Mouse (Mus musculus) thymus, postnatal 4 days (tissue): ENCODE measurements around the gene Proca1.
A peak's percentile ranks its signal among the peaks of the same experiment; 100 is the strongest.

Experiments used
- DNase-seq: peaks from one replicate; pipeline ENCODE4 v3.0.0; 2021

Proca1 gene

DNA sequence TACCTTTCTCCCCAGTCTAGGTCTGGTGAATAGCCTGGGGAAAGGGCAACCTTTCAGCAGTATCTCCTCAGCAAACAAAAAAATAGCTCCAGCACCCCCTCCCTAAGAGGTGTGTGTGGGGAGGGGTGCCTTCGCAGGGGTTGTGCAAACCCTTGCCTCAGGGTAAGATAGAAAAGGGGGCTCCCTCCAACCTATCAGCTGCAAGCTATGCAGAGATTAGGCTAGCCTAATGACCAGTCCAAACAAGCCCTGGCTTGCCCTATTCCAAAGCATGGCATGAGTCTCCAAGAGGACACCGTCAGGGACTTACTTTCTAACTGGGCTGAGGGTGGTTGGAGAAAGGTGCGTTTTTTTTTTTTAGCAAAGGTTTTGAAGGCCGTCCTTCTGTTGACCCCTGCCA, 27.0 kb upstream of the Proca1 start:
- no peak for DNase-seq

DNA sequence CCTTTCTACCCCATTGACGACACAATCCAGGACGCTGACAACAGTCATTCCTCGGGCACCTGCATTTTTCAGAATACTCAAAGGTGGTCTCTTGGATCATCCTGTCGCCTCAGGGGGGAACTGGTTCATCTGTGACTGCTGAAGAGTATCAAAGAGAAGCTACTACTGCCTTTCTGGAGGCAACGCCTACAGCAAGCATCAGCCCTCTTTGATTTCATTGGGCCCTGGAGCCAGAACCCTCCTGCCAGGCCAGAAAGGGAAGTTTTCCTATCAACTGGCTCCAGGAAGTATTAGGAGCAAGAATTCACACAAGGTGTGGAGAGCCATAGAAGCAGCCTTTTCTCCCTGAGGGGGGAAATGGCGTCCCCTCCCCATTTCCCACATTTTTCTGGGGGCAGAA, 26.6 kb upstream of the Proca1 start:
- DNase-seq: no peak

DNA sequence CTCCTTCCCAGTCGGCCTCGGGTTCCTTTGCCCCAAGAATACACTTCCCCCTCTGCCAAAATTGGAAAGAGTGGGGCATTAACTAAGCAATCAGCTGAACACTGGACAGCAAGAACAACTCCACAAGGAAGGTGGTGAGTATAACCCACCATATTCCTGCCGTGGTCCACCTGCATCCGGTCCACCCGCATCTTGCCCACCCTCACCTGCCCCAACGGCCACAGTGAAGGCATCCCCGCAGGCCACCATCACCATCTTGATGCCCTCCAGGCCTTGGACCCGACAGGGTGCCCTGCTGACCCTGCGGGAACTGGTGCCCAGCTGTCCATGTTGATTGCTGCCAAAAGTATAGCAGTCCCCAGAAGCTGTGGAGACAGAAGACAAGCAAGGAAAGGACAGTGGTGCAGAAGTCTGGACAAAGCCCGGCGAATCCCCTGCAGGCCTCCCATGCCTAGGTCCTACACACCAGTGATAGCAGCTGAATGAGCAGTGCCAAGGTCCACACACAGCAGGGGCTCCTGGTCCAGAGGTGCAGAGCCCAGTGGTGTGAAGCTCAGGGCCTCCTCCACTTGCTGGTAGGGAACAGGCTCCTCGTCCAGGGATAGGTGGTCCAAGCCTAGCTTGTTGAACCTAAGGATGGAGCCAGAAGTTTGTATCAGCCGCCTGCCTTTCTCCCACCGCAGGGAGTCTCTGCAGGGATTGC, 25.8 kb upstream of the Proca1 start:
- no peak for DNase-seq

GRCm38 (mm10) chr11:78168541-78169468, 24.4 kb upstream of the Proca1 start:
- peak; percentile 79 for DNase-seq

GRCm38 (mm10) chr11:78170306-78170705, 22.9 kb upstream of the Proca1 start:
- no peak for DNase-seq

- DNase-seq: no peak
These were observed 21.9 kb upstream of the Proca1 start for GRCm38 (mm10) chr11:78171328-78171727.

DNA sequence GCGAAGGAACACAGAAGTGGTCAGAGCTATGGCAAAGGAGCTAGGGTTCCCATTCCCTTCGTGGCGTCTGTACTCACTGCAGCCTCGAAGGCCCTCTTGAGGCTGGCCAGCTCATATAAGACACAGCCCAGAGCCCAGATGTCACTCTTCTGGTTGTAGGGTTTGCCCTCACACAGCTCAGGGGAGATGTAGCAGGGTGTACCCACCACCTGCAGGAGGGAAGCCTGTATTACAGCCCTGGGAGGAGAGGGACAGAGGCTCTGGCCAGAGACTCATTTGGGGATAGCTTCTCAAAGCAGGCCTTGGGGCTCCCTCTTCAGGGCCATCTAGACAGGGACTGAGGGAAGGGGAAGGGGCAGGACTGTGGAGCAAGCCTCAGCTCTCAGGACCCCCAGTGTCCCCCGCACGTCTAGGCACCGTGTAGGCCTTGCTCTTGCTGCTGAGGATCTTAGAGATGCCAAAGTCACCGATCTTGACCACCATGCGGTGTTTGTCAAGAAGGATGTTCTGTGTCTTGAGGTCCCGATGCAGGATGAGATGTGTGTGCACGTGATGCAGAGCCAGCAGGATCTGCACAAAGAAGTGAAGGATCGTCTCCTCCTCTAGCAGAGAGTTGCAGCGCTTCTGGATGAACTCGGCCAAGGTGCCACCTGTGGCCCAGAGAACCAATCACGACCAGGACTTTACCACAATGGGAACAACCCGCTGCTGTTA, 21.0 kb upstream of the Proca1 start:
- peak; percentile 45 for DNase-seq

GRCm38 (mm10) chr11:78172748-78173383, 20.3 kb upstream of the Proca1 start:
- no peak for DNase-seq

DNA sequence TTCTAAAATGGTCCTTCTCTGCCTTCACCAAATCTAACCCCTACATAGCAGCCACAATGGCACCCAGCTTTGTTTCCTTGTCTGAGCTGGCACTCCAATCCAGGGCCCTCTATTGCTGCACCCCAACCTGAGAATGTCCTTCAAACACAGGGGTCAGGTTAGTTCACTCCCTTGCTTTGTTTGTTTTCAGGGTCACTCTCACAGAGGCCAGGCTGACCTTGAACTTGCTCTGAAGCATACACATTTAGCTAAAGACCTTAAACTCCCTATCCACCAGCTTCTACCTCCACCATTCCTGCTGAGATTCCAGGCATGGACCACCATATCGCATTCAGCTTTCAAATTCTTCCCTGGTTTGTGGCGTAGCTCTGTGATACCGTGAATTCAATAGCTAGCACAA, 18.7 kb upstream of the Proca1 start:
- DNase-seq: no peak

- DNase-seq: no peak
These were observed 17.3 kb upstream of the Proca1 start for GRCm38 (mm10) chr11:78175771-78176401.

GRCm38 (mm10) chr11:78176402-78176862, 16.8 kb upstream of the Proca1 start, which contains the start of the genes Nek8 and Tlcd1:
Gene Nek8, minus strand, starts transcription at chr11:78176675.
Gene Tlcd1, plus strand, starts transcription at chr11:78176711.
- DNase-seq: peak; percentile 97

DNA sequence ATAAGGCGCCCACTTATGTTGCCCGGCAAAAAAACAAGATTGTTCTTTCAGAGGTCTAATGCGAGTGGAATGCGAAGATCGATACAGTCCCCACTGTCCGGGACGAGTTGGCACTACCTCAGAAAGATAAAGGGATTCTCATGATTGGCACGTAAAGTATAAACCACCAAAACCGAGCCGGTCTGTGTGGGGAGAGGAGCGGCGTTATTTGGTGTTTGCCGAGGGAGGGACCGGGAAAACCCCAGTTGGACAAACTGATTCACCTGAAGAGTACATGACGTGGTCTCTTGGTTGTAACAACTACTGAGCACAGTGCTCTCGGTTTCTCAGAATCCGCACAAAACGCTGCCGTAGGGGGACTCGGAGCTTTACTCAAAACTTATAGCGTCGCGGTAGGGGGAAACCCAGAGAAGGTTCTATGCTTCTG, 16.3 kb upstream of the Proca1 start:
- DNase-seq: no peak

DNA sequence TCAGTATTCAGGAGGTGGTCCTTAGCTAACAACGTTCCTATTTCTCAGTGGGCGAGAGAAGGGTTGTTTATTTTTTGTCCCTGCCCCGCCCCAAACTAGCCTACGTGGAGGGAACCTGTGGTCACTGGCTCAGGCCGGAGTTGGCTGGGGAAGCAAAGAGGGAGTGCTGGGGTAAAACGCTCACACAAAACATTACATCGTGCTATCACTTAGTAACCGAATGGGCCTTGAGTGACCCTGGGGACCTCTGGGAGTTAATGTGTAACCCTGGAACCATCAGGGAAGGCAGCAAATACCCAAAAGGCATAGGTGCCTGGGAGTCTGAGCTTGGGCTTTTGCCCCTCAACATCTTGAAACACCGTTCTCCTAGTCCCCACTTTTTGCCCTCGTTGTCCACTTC, 15.8 kb upstream of the Proca1 start:
- DNase-seq: no peak

DNA sequence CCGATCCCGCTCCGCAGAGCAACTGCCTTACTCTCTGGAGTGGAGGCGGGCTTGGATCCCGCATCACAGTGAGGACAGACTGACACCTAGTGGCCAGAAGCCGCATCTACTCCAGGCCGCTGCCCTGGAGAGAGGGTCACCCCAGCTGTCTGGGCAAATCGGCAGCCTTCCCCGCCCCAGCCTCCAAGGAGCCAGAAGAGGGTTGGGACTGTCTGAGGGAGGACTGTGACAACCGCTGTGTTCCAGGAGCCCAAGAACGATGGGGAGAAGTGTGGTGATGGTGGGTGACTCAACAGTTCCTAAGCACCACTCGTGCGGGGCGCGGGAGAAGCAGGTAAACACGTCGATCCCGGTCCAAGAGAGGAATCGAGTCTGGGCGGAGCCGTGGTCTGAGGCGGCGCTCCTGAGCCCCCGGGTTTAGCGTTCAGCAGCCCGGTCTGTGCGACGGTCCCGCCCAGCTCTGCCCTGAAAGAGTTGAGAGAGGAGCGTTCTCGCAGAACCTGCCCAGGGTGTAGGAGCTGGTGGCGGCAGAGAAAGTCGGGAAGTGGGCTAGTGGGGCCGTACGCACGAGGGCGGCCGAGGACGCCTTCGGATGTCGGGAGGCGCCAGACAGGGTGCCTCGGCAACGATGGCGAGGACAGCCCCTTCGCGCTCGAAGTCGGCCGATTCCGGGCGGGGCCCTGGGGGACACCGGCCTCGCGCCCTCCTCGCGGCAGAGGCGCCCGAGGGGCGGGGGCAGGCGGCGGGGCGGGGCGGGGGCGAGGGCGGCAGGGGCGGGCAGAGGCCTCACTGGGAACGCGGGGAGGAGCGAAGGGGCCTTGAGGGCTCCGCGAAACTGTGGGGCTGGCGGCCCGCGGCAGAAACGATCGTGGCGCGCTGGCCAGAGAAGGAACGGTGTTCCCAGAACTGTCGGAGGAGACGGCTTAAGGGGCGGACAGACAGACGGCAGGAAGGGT, 15.0 kb upstream of the Proca1 start:
- peak; percentile 93 for DNase-seq

DNA sequence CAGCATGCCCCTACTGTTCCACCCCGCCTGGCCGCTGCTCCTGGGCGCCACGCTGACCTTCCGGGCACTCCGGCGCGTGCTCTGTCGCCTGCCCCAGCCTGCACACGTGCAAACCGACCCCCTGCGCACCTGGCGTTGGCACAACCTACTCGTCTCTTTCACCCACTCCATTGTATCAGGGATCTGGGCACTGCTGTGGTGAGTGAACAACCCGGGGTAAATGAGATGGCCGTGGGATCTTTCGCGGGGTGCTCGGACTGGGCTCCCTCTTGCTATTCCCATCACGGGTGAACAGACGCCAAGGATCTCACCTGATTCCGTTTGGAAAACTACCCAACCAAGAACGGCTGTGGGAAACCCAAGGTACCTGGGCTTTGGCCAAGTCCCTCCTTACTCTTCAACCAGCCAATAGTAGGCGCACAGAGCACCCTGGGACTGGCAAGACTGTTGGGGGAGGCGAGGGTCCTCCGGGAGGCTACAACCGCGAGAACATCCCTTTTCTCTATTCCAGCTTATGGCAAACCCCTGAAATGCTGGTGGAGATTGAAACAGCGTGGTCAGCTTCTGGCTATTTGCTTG, 14.2 kb upstream of the Proca1 start:
- DNase-seq: peak; percentile 55

DNA sequence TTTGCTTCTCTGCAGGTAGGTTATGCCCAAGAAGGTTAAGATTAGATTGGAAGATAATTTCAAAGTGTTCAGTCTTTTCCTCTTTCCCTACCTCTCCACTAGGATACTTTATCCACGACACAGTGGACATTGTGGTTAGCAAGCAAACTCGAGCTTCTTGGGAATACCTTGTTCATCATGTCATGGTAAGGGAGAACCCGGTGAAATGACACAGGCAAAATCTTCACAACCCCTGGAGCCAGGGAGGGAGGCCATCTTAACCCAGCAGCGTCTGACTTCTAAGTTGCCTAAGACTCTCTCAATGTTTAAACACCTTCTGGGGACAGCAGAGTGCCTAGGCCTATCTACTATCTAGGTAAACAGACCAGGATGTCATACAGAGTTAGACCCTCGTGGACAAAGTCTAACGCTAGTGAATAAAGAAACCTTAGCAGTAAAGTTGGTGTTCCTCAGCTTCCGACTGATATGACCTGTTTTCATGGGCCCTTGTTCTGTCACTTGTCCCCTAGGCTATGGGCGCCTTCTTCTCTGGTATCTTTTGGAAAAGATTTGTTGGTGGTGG, 13.7 kb upstream of the Proca1 start:
- DNase-seq: no peak

DNA sequence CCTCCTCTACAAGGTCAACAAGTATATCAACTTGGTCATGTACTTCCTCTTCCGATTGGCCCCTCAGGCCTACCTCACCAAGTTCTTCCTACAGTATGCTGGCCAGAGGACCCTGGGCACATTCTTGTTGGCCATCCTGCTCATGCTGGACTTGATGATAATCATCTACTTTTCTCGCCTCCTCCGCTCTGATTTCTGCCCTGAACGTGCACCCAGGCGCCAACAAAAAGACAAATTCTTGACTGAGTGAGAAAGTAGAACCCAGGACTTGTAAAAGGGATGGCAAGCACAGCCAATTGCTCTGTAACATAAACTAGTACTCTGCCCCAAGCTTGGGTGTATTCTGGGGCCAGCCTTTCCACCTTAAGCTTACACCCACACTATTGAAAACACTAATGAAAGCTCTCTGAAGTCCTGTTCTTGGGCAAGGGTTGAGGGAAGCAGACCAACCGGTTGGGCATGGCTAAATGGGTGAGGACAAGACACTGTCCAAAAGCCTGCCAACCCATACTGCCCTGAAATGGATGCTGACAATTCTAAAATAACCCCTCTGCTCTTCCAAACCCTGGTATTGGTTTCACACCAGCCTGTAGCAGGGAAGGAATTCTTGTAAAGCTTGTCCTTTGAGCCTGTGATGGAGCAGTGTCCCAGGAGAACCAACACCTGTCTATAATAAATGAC, 13.0 kb upstream of the Proca1 start:
- DNase-seq: no peak

DNA sequence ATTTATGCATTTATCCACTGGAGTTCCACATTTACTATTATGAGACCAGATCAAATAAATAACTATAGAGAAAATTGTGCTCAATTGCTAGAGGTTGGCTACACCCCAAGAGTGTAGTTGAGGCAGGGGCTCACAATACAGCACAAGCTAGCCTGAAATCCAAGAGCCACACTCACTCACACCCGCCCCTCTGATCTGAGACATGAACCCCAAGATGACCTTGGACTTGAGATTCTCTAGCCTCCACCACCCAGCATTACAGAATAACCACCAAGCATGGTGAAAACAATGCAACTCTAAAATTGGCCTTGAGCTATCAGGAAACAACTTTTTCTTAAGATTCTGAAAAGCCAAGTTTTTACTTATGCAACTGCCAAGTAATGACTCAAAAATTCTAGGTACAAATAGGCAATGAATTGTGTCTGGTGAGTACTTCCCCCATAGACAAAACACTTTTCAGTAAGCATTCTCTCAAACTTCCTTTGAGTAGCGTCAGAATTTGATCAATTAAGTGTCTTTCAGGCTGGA, 11.3 kb upstream of the Proca1 start:
- no peak for DNase-seq

DNA sequence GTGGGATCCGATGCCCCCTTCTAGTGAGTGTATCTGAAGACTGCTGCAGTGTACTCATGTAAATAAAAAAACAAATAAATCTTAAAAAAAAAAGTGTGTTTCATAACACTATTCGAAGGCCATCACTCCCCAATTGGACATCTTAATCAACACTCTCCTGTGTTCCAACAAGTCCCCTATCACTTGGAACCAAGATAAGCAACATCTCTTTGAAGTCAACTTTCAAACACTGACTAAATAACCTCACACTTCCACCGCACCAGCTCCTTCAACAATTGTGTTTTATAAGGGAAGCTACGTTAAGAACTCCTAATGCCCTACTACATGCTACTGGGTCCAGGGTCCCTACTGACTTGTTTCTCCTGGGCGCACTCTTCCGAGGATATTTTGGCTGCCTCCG, 10.7 kb upstream of the Proca1 start:
- no peak for DNase-seq
